Mouse (Mus musculus) activated CD4-positive, CD25-positive, alpha-beta regulatory T cell, adult 4 months (primary cell): ENCODE measurements around the gene Nipal1. TPM values are rescaled to one million over a fixed set of nuclear protein-coding genes. Genes with fewer than 3 reads are reported as not detected.
A peak's percentile ranks its signal among the peaks of the same experiment; 100 is the strongest.

Experiments used
- ATAC-seq: one replicate; pipeline ENCODE4 v1.8.0; 2017
- polyA plus RNA-seq, 2 experiments: library from polyadenylated mRNA; unstranded; fragments of 100-300 nt; shearing (Covaris generic); gene quantifications; one replicate each; pipeline ENCODE4 v1.2.1; 2017

The Nipal1 gene
- polyA plus RNA-seq, 2 experiments from 2014 or later: 18.5 to 39.1 TPM

GRCm38 (mm10) chr5:72666428-72666827 is 18.8 kb downstream of the Nipal1 start:
- ATAC-seq: no peak

- ATAC-seq: no peak
Measured at GRCm38 (mm10) chr5:72668351-72668750, 20.8 kb downstream of the Nipal1 start.

GRCm38 (mm10) chr5:72671017-72671699 is 23.6 kb downstream of the Nipal1 start:
- no peak for ATAC-seq

- no peak for ATAC-seq
Measured at GRCm38 (mm10) chr5:72674994-72675542, 27.5 kb downstream of the Nipal1 start.

DNA sequence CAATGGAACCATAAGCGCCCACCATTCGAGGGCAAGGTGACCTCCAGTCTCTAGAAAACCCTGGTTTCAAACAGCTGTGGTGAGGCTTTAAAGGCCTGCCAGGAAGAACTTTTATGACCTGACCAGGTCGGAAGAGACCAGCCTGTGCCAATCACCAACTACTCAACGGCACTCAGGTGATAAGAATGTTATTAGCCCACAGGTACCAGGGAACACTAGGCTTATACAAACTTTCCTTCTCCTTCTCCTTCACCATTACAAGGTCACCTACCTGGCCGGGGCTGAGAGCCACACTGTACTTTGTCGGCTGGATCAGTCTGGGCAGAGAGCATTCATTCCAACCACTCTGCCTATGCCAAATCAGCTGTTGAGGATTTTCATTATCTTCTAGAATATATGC is 33.9 kb downstream of the Nipal1 start:
- no peak for ATAC-seq

- ATAC-seq: no peak
Measured at GRCm38 (mm10) chr5:72689556-72689955, 42.0 kb downstream of the Nipal1 start.

DNA sequence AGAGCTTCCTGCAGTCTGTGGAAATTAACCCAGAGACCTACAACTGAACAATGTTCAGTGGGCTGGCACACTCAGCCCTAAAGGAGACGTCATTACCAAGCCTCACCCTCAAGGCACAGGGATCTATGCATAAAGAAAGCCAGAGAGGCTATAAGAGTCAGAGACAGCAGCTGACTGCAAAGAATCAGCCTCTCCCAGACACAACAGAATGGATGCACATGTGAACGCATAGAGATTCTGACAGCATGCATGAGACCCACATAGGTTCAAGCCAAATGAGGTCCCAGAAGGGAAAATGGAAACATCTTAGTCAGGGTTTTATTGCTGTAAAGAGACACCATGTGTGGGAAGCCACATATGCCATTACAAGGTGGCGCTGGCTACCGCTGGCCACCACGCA is 42.9 kb downstream of the Nipal1 start:
- ATAC-seq: no peak

GRCm38 (mm10) chr5:72694684-72695083 is 47.1 kb downstream of the Nipal1 start:
- ATAC-seq: no peak

DNA sequence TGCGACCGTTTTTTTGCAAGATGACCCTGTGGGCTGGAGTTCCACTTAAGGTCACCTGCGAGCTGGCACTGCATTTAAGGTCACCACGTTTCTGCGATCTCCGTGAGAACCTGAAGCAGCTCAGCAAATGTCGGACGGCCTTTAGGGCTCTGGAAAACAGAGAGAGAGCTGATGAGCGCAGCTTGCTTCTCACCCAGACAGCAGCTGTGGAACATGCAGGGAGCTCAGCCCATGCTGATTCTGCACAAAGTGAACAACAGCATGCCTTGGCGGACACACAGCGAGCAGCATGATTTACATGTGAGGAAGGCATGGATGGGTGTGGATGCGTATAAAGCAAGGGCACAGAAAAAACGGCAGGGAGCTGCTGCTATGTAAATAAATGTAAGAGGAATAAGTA is 48.9 kb downstream of the Nipal1 start:
- ATAC-seq: no peak

DNA sequence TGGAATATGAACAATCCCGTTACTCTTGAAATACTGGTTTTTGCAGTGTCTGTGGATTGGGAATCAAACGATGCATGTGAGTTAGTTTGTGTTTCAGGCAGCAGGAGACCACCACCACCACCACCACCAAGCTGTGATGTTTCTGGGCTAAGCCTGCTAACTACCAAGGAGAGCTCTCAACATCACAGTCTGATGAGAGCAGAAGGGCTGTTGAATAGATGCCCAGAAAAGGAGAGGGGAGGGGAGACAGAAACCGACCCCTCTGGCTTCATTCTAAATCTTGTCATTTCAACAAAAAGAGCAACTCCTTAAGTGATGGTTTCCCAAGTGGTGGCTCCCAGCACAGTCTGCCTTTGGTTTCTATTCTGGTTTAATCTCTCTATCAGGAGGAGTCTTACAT is 50.7 kb downstream of the Nipal1 start:
- ATAC-seq: no peak

- ATAC-seq: no peak
Measured at GRCm38 (mm10) chr5:72698818-72699499, 51.4 kb downstream of the Nipal1 start.

DNA sequence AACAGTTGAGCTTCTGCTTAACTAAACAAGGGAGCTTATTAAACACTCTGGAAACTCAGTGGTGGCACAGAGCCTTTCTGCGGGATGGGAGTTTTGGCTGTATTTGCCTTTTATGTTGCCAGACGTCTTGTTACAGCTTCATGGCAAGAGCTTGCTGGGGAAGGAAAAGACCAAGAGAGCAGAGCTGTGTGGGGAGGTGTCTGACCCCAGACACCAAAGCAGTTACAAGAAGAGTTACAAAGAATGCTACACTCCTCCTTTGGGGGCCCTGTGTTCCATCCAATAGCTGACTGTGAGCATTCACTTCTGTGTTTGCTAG is 51.9 kb downstream of the Nipal1 start:
- no peak for ATAC-seq

GRCm38 (mm10) chr5:72702202-72702601 is 54.6 kb downstream of the Nipal1 start:
- ATAC-seq: no peak

GRCm38 (mm10) chr5:72706095-72706494 is 58.5 kb downstream of the Nipal1 start:
- no peak for ATAC-seq

DNA sequence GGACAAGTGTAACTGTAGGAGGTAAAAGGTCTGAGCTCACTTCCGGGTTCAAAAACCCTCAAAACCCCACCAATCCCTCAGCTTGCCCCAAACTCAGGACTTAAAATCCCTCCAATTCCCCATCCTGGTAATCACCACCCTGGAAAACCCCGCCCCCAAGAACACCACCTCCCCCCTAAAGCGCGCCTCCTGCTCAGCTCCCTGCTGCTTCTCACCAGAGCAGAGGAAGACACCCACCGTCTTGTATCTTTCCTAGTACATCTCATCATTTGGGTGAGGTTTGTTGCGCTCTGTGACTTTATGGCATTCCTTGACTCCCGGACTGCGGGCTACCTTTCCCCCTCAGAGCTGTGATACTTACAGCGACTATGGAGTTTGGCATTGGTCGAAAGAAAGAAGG is 59.1 kb downstream of the Nipal1 start:
- ATAC-seq: no peak

GRCm38 (mm10) chr5:72709451-72709850 is 61.9 kb downstream of the Nipal1 start:
- ATAC-seq: no peak

GRCm38 (mm10) chr5:72709976-72710375 is 62.4 kb downstream of the Nipal1 start:
- ATAC-seq: no peak

DNA sequence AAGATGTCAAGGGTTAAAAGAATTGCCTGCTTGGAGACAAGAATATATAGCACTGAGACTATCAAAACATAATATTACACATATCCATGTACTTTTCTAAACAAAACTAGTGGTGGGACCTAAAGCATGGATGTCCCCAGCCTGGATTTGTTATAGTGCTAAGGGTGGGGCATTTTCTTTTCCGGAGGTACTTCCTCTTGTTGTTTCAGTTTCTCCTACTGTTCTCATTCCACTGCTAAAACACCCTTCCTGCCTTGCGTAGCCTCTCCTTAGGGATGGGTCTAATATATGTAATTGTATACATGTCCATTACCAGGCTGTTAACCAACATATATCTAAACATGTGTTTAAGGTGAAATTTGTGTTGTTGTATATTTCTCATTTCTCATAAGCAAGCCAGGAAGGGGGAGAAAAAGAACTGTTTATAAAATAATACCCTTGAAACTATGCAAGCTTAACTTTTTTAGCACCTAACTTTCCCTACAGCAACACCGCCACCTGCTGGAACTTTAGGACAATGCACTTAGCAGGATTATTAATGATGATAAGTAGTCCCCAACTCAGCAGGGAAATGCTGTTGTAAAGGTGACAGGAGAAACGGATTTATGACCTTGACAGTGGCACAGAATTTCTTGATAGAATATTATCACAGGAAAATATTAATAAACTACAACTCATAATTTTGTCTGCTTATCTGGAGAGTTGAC is 63.1 kb downstream of the Nipal1 start:
- peak; percentile 61 for ATAC-seq

DNA sequence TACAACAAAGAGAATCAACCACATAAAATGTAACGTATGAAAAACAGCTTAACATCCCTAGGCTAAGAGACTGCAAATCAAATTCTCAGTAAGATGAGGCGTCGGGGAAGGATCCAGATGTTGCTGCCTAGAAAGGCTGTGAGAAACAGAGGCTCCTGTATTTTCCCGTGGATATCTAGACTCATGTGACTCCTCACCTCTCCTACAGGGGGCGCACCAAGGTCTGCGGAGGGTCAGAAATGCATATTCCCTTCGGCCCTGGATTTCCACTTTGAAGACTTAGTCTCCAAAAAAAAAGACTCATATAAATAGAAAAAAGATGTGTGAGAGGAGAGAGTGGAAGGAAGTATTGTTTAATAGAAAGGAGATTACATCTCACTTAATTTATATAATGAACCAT is 73.0 kb downstream of the Nipal1 start:
- peak; percentile 46 for ATAC-seq
